Mouse (Mus musculus): ENCODE measurements around the gene Fars2. TPM values are rescaled to one million over a fixed set of nuclear protein-coding genes. Genes with fewer than 3 reads are reported as not detected.
"Not testable (repeated sequence)": the region's sequence is repeated elsewhere in the genome, so short reads cannot be mapped to it uniquely, and the experiment has no call there.

Fars2 gene
- polyA plus RNA-seq, 1 experiment from 2014 or later = 31.4 TPM

- CTCF ChIA-PET = no interaction called here
Measured at GRCm38 (mm10) chr13:36451437-36451836, 334.2 kb downstream of the Fars2 start.

GRCm38 (mm10) chr13:36460473-36460872, 343.3 kb downstream of the Fars2 start:
- CTCF ChIA-PET = interaction anchor here (0.9 to 1.0 kb wide), 2 partner anchors 12 to 25 kb away, joined by 3 to 4 read pairs; no protein-coding TSS in a partner anchor
- POLR2A ChIA-PET = no interaction called here
- no peak for ATAC-seq
- no peak for TF ChIP-seq CTCF (IDR thresholded peaks at IDR 0.05)
- H3K27me3 ChIP-seq = no peaks in the 10 kb centered on the region
- no peak for DNase-seq (ENCODE audit: low read depth, low spot score)
- in situ Hi-C loops (cut with MboI; ENCODE audit: low pct_unique_long_range_greater_than_20kb) = no loop called here

More at GRCm38 (mm10) chr13:36451437-36451836, 334.2 kb downstream of the Fars2 start:
- no peaks in the 10 kb centered on the region for H3K27me3 ChIP-seq
- POLR2A ChIA-PET = interaction anchor here (1.0 kb wide), 1 partner anchor 46 kb away, joined by 3 read pairs; no protein-coding TSS in a partner anchor
- in situ Hi-C loops (cut with MboI; ENCODE audit: low pct_unique_long_range_greater_than_20kb) = no loop called here
- no peak for TF ChIP-seq CTCF (IDR thresholded peaks at IDR 0.05)
- DNase-seq (ENCODE audit: low read depth, low spot score) (no peak), ATAC-seq (no peak)

GRCm38 (mm10) chr13:36463669-36464068, 346.5 kb downstream of the Fars2 start:
- CTCF ChIA-PET = interaction anchor here (1.6 kb wide), 1 partner anchor 9 kb away, joined by 3 read pairs; no protein-coding TSS in a partner anchor
- ATAC-seq (peak; percentile 78), DNase-seq (ENCODE audit: low read depth, low spot score) (no peak)

GRCm38 (mm10) chr13:36466076-36466475, 348.9 kb downstream of the Fars2 start:
- CTCF ChIA-PET; H3K27me3 ChIP-seq; POLR2A ChIA-PET; ATAC-seq; in situ Hi-C loops (cut with MboI; ENCODE audit: low pct_unique_long_range_greater_than_20kb); DNase-seq (ENCODE audit: low read depth, low spot score): not testable (repeated sequence)

More at GRCm38 (mm10) chr13:36463669-36464068, 346.5 kb downstream of the Fars2 start:
- in situ Hi-C loops (cut with MboI; ENCODE audit: low pct_unique_long_range_greater_than_20kb) = no loop called here
- peak; percentile 38 for TF ChIP-seq CTCF (IDR thresholded peaks at IDR 0.05)
- POLR2A ChIA-PET = no interaction called here
- no peaks in the 10 kb centered on the region for H3K27me3 ChIP-seq

- TF ChIP-seq CTCF (IDR thresholded peaks at IDR 0.05) = no peak
Measured at GRCm38 (mm10) chr13:36466515-36466921, 349.3 kb downstream of the Fars2 start.

GRCm38 (mm10) chr13:36467849-36468248, 350.6 kb downstream of the Fars2 start:
- ChIA-PET CTCF (no interaction called here), POLR2A (no interaction called here)
- no peak for TF ChIP-seq CTCF (IDR thresholded peaks at IDR 0.05)
- H3K27me3 ChIP-seq = no peaks in the 10 kb centered on the region
- ATAC-seq = no peak
- in situ Hi-C loops (cut with MboI; ENCODE audit: low pct_unique_long_range_greater_than_20kb) = no loop called here
- DNase-seq (ENCODE audit: low read depth, low spot score) = no peak

More at GRCm38 (mm10) chr13:36466515-36466921, 349.3 kb downstream of the Fars2 start:
- CTCF ChIA-PET = no interaction called here
- in situ Hi-C loops (cut with MboI; ENCODE audit: low pct_unique_long_range_greater_than_20kb) = no loop called here
- no peak for DNase-seq (ENCODE audit: low read depth, low spot score)
- POLR2A ChIA-PET = no interaction called here
- no peaks in the 10 kb centered on the region for H3K27me3 ChIP-seq
- no peak for ATAC-seq

DNA sequence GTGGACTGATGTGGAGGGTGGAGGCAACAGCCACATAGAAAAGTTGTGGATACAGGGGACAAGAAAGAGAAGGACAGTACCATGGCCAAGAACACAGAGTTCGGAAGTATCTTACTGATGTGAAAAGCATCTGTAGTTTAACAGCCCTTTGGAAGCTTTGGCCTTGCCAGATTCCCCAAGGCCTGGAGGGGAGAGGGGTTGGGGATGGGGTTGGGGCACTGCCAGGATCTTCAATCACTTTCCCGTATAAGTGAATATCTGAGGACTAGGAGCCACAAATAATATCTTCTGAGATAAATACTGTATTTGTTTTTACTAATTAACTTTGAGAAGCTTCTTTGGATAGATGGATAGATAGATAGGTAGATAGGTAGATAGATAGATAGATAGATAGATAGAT, 351.8 kb downstream of the Fars2 start:
- H3K27me3 ChIP-seq = no peaks in the 10 kb centered on the region
- ATAC-seq (no peak), DNase-seq (ENCODE audit: low read depth, low spot score) (no peak)
- in situ Hi-C loops (cut with MboI; ENCODE audit: low pct_unique_long_range_greater_than_20kb) = no loop called here
- POLR2A ChIA-PET = no interaction called here
- no peak for TF ChIP-seq CTCF (IDR thresholded peaks at IDR 0.05)
- CTCF ChIA-PET = no interaction called here

GRCm38 (mm10) chr13:36469412-36470125, 352.4 kb downstream of the Fars2 start:
- in situ Hi-C loops (cut with MboI; ENCODE audit: low pct_unique_long_range_greater_than_20kb) = no loop called here
- ATAC-seq (no peak), DNase-seq (ENCODE audit: low read depth, low spot score) (no peak)
- H3K27me3 ChIP-seq = no peaks in the 10 kb centered on the region
- POLR2A ChIA-PET = no interaction called here
- CTCF ChIA-PET = interaction anchor here (1.0 kb wide), 1 partner anchor 171 kb away, joined by 4 read pairs; no protein-coding TSS in a partner anchor
- TF ChIP-seq CTCF (IDR thresholded peaks at IDR 0.05) = no peak

DNA sequence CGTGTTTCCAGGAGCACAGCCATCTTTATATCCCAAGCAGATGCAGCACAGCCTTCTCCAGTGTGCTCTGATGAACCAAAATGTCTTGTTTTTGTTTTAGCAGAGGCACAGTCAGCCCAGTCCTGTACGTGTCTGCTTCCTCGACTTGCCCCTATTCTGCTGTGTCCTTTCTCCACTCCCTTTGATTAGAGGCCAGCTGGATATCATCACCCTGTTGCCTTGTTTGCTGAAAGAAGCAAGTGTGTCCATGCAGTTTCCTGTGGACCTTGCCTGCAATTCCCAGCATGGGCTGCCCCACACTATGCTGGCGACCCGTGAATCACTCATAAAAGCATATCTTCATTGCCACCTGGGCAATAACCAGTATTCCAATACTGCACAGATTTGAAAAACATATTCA, 360.4 kb downstream of the Fars2 start:
- no peaks in the 10 kb centered on the region for H3K27me3 ChIP-seq
- POLR2A ChIA-PET = no interaction called here
- TF ChIP-seq CTCF (IDR thresholded peaks at IDR 0.05) = no peak
- CTCF ChIA-PET = no interaction called here
- DNase-seq (ENCODE audit: low read depth, low spot score) (no peak), ATAC-seq (no peak)
- in situ Hi-C loops (cut with MboI; ENCODE audit: low pct_unique_long_range_greater_than_20kb) = no loop called here

DNA sequence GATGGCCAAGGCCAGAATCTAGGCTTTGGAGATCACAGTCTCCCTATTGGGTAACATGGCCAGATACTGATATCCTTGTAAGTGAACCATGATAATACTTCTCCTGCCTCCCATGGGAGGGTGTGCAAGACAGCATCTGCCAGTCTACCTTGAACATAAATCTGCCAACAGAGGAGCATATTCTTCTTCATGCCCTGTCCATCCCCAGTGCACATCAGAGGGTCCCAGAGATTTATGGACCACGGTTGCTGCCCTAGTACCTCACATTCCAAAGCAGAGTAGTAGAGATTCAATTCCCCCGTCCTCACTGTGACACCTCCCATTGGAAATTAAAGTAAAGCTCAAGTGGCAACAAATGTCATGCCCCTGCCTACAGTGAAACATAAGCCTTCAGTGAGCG, 361.0 kb downstream of the Fars2 start:
- no peak for DNase-seq (ENCODE audit: low read depth, low spot score)
- TF ChIP-seq CTCF (IDR thresholded peaks at IDR 0.05) = no peak
- CTCF ChIA-PET = no interaction called here
- H3K27me3 ChIP-seq = no peaks in the 10 kb centered on the region
- POLR2A ChIA-PET = interaction anchor here (0.5 kb wide), 1 partner anchor 207 kb away, joined by 3 read pairs; no protein-coding TSS in a partner anchor
- ATAC-seq = no peak
- in situ Hi-C loops (cut with MboI; ENCODE audit: low pct_unique_long_range_greater_than_20kb) = no loop called here

- no peak for ATAC-seq
- in situ Hi-C loops (cut with MboI; ENCODE audit: low pct_unique_long_range_greater_than_20kb) = no loop called here
- no peaks in the 10 kb centered on the region for H3K27me3 ChIP-seq
- ChIA-PET POLR2A (no interaction called here), CTCF (no interaction called here)
- no peak for TF ChIP-seq CTCF (IDR thresholded peaks at IDR 0.05)
- no peak for DNase-seq (ENCODE audit: low read depth, low spot score)
Measured at GRCm38 (mm10) chr13:36480101-36480500, 362.9 kb downstream of the Fars2 start.

All from Patski (cell line).